Mouse (Mus musculus) small intestine, adult 2 months (tissue): ENCODE measurements around the gene Eri3. TPM values are rescaled to one million over a fixed set of nuclear protein-coding genes. Genes with fewer than 3 reads are reported as not detected.

Experiments
- H3K27ac ChIP-seq: fragments of 200-500 bp; 2 replicates; pipeline ENCODE4 v1.5.1; 2012; ENCODE audit warnings: low read depth, low read length, control low read depth, inconsistent platforms; ENCODE audit not compliant: insufficient read depth
- H3K27me3 ChIP-seq: fragments of 200-500 bp; 2 replicates; pipeline ENCODE4 v1.6.1; 2012; ENCODE audit warnings: mild to moderate bottlenecking, moderate library complexity, low read length, inconsistent platforms; ENCODE audit not compliant: control insufficient read depth, insufficient read depth
- H3K36me3 ChIP-seq: fragments of 200-500 bp; 2 replicates; pipeline ENCODE4 v1.6.1; 2012; ENCODE audit warnings: mild to moderate bottlenecking, low read length, control low read depth, inconsistent platforms; ENCODE audit not compliant: control insufficient read depth, insufficient read depth
- H3K4me1 ChIP-seq: fragments of 200-500 bp; 2 replicates; pipeline ENCODE4 v1.6.1; 2012; ENCODE audit warnings: low read length, inconsistent platforms, mixed read lengths; ENCODE audit not compliant: control insufficient read depth, insufficient read depth, insufficient read length
- H3K4me3 ChIP-seq: fragments of 200-500 bp; 2 replicates; pipeline ENCODE4 v1.5.1; 2012; ENCODE audit warnings: low read depth, mild to moderate bottlenecking, control low read depth, inconsistent platforms, low read length, moderate library complexity
- CTCF ChIP-seq: fragments of 200-500 bp; IDR thresholded peaks from 2 replicates; pipeline ENCODE4 v1.5.1; 2012; ENCODE audit warnings: low read depth, mild to moderate bottlenecking, control low read depth, inconsistent platforms, low read length, moderate library complexity, mixed read lengths; ENCODE audit not compliant: insufficient replicate concordance, insufficient read length; ENCODE audit errors: extremely low read depth
- POLR2A ChIP-seq: fragments of 200-500 bp; IDR thresholded peaks from 2 replicates; pipeline ENCODE4 v1.6.1; 2012; ENCODE audit warnings: low read depth, mild to moderate bottlenecking, control low read depth, inconsistent platforms, low read length, moderate library complexity
- WGBS: fragments of 180-500 bp; shearing (Covaris S2); methylation state at CpG from one replicate; pipeline ENCODE4 v1.1.7; 2018; 5-methylcytosine and 5-hydroxymethylcytosine counted together
- polyA plus RNA-seq: library from polyadenylated mRNA; depleted of rRNA; stranded (reverse); fragments of >200 nt; gene quantifications from 2 replicates; pipeline ENCODE4 v1.2.3, GENCODE M21; 2012

Eri3 gene
- polyA plus RNA-seq, 1 experiment = 59.2 TPM

GRCm38 (mm10) chr4:117599986-117600565, 49.9 kb downstream of the Eri3 start:
- H3K36me3 ChIP-seq = peaks cover 17% of the 10 kb centered on the region
- no peaks in the 10 kb centered on the region for H3K4me1 ChIP-seq
- 87% methylated on average over 7 of the region's 7 CpGs for WGBS
- no peak overlapping the region for H3K27ac ChIP-seq
- no peak overlapping the region for H3K4me3 ChIP-seq
- H3K27me3 ChIP-seq = no peaks in the 10 kb centered on the region
- no peak for TF ChIP-seq POLR2A
- no peak for TF ChIP-seq CTCF

GRCm38 (mm10) chr4:117601338-117601776, 51.2 kb downstream of the Eri3 start:
- WGBS = 81% methylated on average over 5 of the region's 5 CpGs
- no peaks in the 10 kb centered on the region for H3K27me3 ChIP-seq
- H3K4me1 ChIP-seq = no peaks in the 10 kb centered on the region
- TF ChIP-seq CTCF = no peak
- TF ChIP-seq POLR2A = no peak
- no peak overlapping the region for H3K27ac ChIP-seq
- H3K36me3 ChIP-seq = peaks cover 18% of the 10 kb centered on the region
- no peak overlapping the region for H3K4me3 ChIP-seq

- H3K4me1 ChIP-seq = peaks cover 2% of the 10 kb centered on the region; the same call in 1 of the 2 replicates
- no peak overlapping the region for H3K27ac ChIP-seq
- H3K36me3 ChIP-seq = peaks cover 6% of the 10 kb centered on the region; the same call in 1 of the 2 replicates
- 78% methylated on average over 16 of the region's 16 CpGs for WGBS
- H3K27me3 ChIP-seq = no peaks in the 10 kb centered on the region
- no peak overlapping the region for H3K4me3 ChIP-seq
- TF ChIP-seq POLR2A = no peak
- TF ChIP-seq CTCF = no peak
Measured at GRCm38 (mm10) chr4:117605099-117605953, 55.2 kb downstream of the Eri3 start.

- no peaks in the 10 kb centered on the region for H3K27me3 ChIP-seq
- H3K27ac ChIP-seq = no peak overlapping the region
- TF ChIP-seq POLR2A (no peak), CTCF (no peak)
- H3K4me1 ChIP-seq = peaks cover 2% of the 10 kb centered on the region; the same call in 1 of the 2 replicates
- H3K36me3 ChIP-seq = peaks cover 6% of the 10 kb centered on the region; the same call in 1 of the 2 replicates
- 85% methylated on average over 1 of the region's 1 CpGs for WGBS
- no peak overlapping the region for H3K4me3 ChIP-seq
Measured at GRCm38 (mm10) chr4:117605954-117606227, 55.7 kb downstream of the Eri3 start.

GRCm38 (mm10) chr4:117606831-117607610, 56.9 kb downstream of the Eri3 start:
- H3K27me3 ChIP-seq = no peaks in the 10 kb centered on the region
- WGBS = 89% methylated on average over 5 of the region's 5 CpGs
- H3K36me3 ChIP-seq = peaks cover 6% of the 10 kb centered on the region; the same call in 1 of the 2 replicates
- no peak for TF ChIP-seq POLR2A
- TF ChIP-seq CTCF = no peak
- H3K4me3 ChIP-seq = no peak overlapping the region
- H3K4me1 ChIP-seq = peaks cover 4% of the 10 kb centered on the region; the same call in 1 of the 2 replicates
- no peak overlapping the region for H3K27ac ChIP-seq

GRCm38 (mm10) chr4:117608265-117608664, 58.1 kb downstream of the Eri3 start:
- WGBS = 26% methylated on average over 9 of the region's 9 CpGs
- Histone ChIP-seq H3K4me1 (peaks cover 10% of the 10 kb centered on the region; the same call in 1 of the 2 replicates), H3K36me3 (peaks cover 4% of the 10 kb centered on the region; the same call in 1 of the 2 replicates), H3K4me3 (no peak overlapping the region), H3K27ac (no peak overlapping the region), H3K27me3 (no peaks in the 10 kb centered on the region)
- no peak for TF ChIP-seq CTCF
